Mouse (Mus musculus) hindbrain, embryonic 16.5 days (tissue): Measurements from ENCODE around the gene Rab43. TPM values are rescaled to one million over a fixed set of nuclear protein-coding genes. Genes with fewer than 3 reads are reported as not detected.

Experiments
- ATAC-seq: fragments of 200-750 bp; cut with Nextera tagmentation; 2 replicates; pipeline ENCODE4 v1.8.0; 2017; ENCODE audit warnings: moderate TSS enrichment, moderate library complexity
- H3K27ac ChIP-seq: fragments of 300-500 bp; sonication (generic); 2 replicates; pipeline ENCODE4 v1.5.1; 2014; ENCODE audit warnings: low read depth, mild to moderate bottlenecking, control low read depth, low read length, moderate library complexity
- H3K27me3 ChIP-seq: fragments of 300-500 bp; sonication (generic); replicated peaks from 2 replicates; pipeline ENCODE4 v1.6.1; 2014; ENCODE audit warnings: low read length; ENCODE audit not compliant: control insufficient read depth, insufficient read depth
- H3K36me3 ChIP-seq: fragments of 300-500 bp; sonication (generic); 2 replicates; pipeline ENCODE4 v1.6.1; 2014; ENCODE audit warnings: mild to moderate bottlenecking, low read length, moderate library complexity, mixed read lengths; ENCODE audit not compliant: control insufficient read depth, insufficient read depth
- H3K4me1 ChIP-seq: fragments of 300-500 bp; sonication (generic); 2 replicates; pipeline ENCODE4 v1.6.1; 2014; ENCODE audit warnings: low read depth, low read length; ENCODE audit not compliant: control insufficient read depth, insufficient read depth
- H3K4me2 ChIP-seq: fragments of 300-500 bp; sonication (generic); 2 replicates; pipeline ENCODE4 v1.6.1; 2014; ENCODE audit warnings: mild to moderate bottlenecking, low read length, control low read depth, moderate library complexity
- H3K4me3 ChIP-seq: fragments of 300-500 bp; sonication (generic); 2 replicates; pipeline ENCODE4 v1.5.1; 2014; ENCODE audit warnings: mild to moderate bottlenecking, low read length, control low read depth, moderate library complexity
- H3K9ac ChIP-seq: fragments of 300-500 bp; sonication (generic); 2 replicates; pipeline ENCODE4 v1.6.1; 2014; ENCODE audit warnings: low read depth, mild to moderate bottlenecking, control low read depth, low read length, moderate library complexity
- H3K9me3 ChIP-seq: fragments of 300-500 bp; sonication (generic); 2 replicates; pipeline ENCODE4 v1.6.1; 2014; ENCODE audit warnings: mild to moderate bottlenecking, low read length, moderate library complexity; ENCODE audit not compliant: control insufficient read depth
- WGBS: fragments of 180-500 bp; shearing (Covaris S2); extraction: QIAGEN DNeasy Blood & Tissue Kit; methylation state at CpG from one replicate; pipeline ENCODE4 v1.1.7; 2014; 5-methylcytosine and 5-hydroxymethylcytosine counted together
- polyA plus RNA-seq: library from polyadenylated mRNA; unstranded; fragments of >200 nt; fragmentation: Nextera tagmentation; extraction: Ambion mirVana; gene quantifications from 2 replicates; pipeline ENCODE4 v1.2.1, GENCODE M21; 2015

The Rab43 gene
- 9.4 and 11.7 TPM in 2 replicates for polyA plus RNA-seq

DNA sequence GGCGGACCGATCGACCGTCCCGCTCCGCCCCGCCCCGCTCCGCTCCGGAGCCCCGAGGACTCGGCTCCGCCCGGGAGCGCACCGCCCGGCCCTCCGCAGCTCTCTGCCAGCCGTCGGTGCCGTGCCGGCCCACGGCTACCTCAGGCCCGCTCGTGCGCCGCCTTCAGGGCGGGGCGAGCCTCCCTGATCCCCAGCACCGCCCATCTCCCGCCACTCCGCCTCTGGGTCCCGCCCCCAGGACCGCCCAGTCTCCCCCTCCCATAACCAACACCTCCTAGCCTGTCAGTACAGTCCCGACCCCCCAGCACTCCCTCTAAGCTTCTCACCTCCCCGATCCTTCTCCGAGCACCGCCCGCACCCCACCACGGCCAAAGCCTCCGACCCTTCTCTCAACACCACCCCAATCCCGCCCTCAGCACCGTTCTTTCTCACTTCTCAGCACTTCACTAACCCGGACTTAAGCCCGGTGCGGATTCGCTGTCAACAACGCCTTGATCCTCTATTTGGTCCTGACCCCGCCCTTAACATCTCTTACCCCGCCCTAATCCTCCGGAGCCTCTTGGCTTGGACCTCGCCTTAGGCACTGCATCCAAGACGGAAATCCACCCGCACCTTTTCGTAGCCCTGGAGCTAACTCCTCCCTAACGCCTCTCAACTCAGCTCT is at the start of gene Rab43:
Rab43 (minus strand) TSS at position 490 of the 664 bp plus-strand sequence.
- Histone ChIP-seq H3K9ac (peak within 1 kb of the TSS; percentile 85), H3K27ac (peak within 1 kb of the TSS; percentile 80), H3K4me3 (peak within 1 kb of the TSS; percentile 86), H3K36me3 (0 out of 2 replicates have a peak, but pooled peaks cover 2% of the 10 kb centered on the region), H3K4me1 (peaks cover 10% of the 10 kb centered on the region), H3K4me2 (peak within 1 kb of the TSS; percentile 95), H3K27me3 (no peaks in the 10 kb centered on the region), H3K9me3 (no peaks in the 10 kb centered on the region)
- under 1% methylated on average over 40 of the region's 56 CpGs for WGBS
- peak; percentile 98 for ATAC-seq

DNA sequence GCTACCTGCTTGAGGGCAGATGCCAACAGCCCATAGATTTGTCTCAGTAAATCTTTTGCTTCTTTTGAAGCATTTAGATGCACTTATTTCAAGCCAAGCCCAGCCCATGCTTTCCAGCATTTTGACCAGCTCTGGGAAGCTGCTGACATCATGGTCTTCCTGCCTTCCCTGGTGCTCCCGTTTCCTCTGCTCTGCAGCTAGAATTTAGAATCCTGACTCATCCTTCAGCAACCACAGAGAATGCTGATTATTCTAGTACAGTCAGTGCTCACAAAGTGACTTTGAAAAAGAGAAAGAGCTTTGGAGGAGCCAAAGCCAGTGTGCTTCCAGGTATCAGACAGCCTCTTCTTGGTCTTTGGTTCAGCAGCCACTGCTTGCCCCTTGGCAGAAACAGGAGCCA is 45.1 kb upstream of the Rab43 start:
- H3K36me3 ChIP-seq: no peaks in the 10 kb centered on the region
- no peaks in the 10 kb centered on the region for H3K27me3 ChIP-seq
- no peak overlapping the region for H3K9ac ChIP-seq
- H3K4me3 ChIP-seq: no peak overlapping the region
- no peaks in the 10 kb centered on the region for H3K4me1 ChIP-seq
- H3K4me2 ChIP-seq: no peak overlapping the region
- 66% methylated on average over 1 of the region's 1 CpGs for WGBS
- H3K27ac ChIP-seq: no peak overlapping the region
- ATAC-seq: no peak
- no peaks in the 10 kb centered on the region for H3K9me3 ChIP-seq

DNA sequence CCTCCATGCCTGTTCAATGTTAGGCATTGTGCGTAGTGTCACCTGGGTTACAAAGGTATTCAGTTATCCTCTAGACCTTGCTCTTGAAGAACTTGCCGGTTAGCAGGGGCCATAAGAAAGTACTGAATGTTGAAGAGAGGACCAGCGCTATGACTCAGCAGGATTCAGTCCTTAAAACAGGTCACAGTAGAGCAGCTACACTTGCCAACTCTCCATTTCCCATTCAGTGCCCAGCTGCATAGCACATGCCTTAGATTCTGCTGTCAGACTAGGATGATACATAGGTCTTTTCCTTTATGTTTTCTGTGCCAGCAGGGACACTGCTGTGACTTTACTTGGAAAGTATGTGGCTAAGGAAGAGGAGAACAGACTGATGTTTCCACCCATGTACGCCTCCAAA is 41.5 kb upstream of the Rab43 start:
- 87% methylated on average over 4 of the region's 4 CpGs for WGBS
- H3K27me3 ChIP-seq: no peaks in the 10 kb centered on the region
- ATAC-seq: no peak
- H3K27ac ChIP-seq: no peak overlapping the region
- H3K4me2 ChIP-seq: no peak overlapping the region
- H3K9me3 ChIP-seq: no peaks in the 10 kb centered on the region
- H3K36me3 ChIP-seq: no peaks in the 10 kb centered on the region
- no peak overlapping the region for H3K4me3 ChIP-seq
- H3K4me1 ChIP-seq: peaks cover 11% of the 10 kb centered on the region
- no peak overlapping the region for H3K9ac ChIP-seq

DNA sequence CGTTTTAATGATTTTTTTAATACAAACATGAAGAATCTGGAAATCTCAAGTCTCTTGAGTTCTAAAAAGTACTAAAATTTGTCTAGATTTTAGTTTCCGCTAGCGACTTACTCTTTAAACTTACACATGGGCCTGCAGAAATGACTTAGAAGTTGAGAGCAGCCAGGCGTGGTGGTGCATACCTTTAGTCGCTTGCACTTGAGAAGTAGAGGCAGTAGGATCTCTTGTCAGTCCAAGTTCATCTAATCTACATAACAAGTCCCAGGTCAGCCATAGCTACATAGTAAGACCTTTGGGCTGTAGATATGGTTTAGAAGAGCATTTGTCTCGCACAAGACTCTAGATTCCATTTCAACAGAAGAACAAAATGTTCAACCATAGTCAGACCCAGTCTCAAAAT is 39.9 kb upstream of the Rab43 start:
- ATAC-seq: no peak
- Histone ChIP-seq H3K9me3 (no peaks in the 10 kb centered on the region), H3K27me3 (no peaks in the 10 kb centered on the region), H3K9ac (no peak overlapping the region), H3K4me3 (no peak overlapping the region), H3K36me3 (no peaks in the 10 kb centered on the region), H3K4me2 (no peak overlapping the region; the same call in 1 of the 2 replicates), H3K4me1 (peaks cover 24% of the 10 kb centered on the region), H3K27ac (no peak overlapping the region)
- WGBS: 89% methylated on average over 6 of the region's 6 CpGs

DNA sequence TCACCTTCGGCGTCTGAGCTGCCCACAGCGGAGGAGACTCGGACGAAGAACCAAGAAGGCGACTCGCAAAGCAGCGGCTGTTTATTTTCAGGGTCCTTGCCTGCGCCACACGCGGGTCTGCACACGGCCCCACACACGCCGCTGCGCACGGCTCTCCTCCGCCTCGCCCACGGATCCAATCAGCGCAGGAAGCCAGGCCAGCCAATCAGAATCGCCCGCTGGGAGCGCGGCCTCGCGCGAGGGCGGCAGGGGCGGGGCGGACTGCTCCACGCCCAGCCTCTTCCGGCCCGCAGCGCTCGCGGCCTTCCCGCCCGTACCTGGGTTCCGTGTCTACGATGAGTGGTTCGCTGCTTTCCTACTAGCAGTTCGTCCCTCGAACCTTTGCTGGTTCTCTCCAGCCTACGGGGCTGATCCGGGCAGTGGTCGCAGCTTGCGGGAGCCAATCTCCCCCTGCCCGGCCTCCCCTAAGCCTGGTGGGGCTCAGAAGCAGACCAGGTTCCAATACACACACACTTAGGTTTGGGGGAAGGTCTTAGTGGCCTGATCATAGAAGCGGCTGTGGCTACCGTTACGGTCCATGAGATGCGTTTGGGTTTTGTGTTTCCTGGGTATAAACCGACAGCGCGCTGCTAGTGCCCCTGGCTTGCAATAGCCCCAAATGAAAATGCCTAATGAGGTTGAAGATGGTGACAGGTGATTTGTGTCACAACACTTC is 39.1 kb upstream of the Rab43 start, which contains the start of gene Cnbp:
Cnbp (minus strand) TSS at position 207 of the 715 bp plus-strand sequence.
- H3K27me3 ChIP-seq: no peaks in the 10 kb centered on the region
- peak within 1 kb of the TSS; percentile 65 for H3K4me3 ChIP-seq
- peaks cover 26% of the 10 kb centered on the region for H3K4me1 ChIP-seq
- ATAC-seq: peak; percentile 99
- no peaks in the 10 kb centered on the region for H3K9me3 ChIP-seq
- H3K36me3 ChIP-seq: no peaks in the 10 kb centered on the region
- H3K9ac ChIP-seq: peak within 1 kb of the TSS; percentile 98
- H3K27ac ChIP-seq: peak within 1 kb of the TSS; percentile 85
- H3K4me2 ChIP-seq: peak within 1 kb of the TSS; percentile 93
- under 1% methylated on average over 55 of the region's 55 CpGs for WGBS

DNA sequence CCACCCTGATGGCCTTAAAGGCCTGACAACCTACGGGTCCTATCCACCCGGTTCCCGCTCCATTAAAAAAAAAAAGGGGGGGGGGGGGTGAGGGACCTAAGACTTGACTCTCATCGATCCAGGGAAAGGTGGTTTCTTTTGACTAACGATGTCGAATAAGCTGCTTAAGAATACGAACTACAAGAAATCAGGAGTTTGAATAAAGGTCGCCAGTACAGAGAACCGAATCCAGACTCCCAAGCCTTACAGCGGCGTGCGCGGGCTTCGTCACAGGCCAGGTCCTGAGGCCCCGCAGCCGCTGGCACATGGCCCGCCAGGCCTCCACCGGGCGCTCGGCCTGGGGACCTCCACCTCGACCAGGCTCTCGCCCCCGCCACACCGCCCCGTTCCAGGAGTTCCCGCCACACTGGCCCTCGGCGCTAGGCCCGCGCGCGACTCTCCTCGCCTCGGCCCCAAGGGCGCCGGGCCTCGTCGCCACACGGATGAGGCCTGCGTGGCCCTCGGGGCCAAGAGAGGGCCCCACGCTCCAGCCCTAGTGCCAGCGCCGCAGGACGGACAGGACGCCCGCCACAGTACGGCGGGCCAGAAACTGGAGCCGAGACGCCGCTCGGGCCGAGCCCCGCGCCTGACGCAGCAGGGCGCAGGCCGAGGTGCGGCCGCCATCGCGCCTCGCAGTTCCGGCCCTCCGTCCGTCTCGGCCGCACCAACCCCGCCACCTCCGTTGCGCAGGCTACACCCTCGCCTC is 38.4 kb upstream of the Rab43 start:
- Histone ChIP-seq H3K27ac (peak overlapping the region; percentile 85), H3K4me2 (peak overlapping the region; percentile 88), H3K4me3 (peak overlapping the region; percentile 65), H3K9ac (peak overlapping the region; percentile 75), H3K27me3 (no peaks in the 10 kb centered on the region), H3K36me3 (peaks cover under 1% of the 10 kb centered on the region), H3K4me1 (peaks cover 26% of the 10 kb centered on the region), H3K9me3 (no peaks in the 10 kb centered on the region)
- ATAC-seq: peak; percentile 75
- 0% methylated on average over 56 of the region's 73 CpGs for WGBS

DNA sequence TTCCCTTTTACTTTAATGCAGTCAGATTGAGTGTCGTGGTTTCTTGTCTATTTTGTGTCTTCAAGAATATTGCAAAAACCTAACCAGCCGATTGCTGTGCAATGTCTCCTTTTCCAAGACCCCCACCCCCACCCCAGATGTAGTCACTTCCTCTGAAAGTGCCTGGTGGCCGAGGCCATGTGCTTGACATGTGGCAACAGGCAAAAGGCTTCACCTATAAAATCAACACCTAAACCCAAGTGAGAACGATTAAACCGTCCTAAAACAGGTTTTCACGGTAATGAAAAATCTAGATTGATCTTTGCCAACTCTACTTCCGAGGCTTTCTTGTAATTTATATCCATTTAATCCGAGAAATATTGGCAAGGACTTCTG is 37.8 kb upstream of the Rab43 start:
- H3K27me3 ChIP-seq: no peaks in the 10 kb centered on the region
- ATAC-seq: no peak
- H3K9me3 ChIP-seq: no peaks in the 10 kb centered on the region
- peak overlapping the region; percentile 75 for H3K9ac ChIP-seq
- no peak overlapping the region for H3K27ac ChIP-seq
- H3K36me3 ChIP-seq: peaks cover 6% of the 10 kb centered on the region
- H3K4me1 ChIP-seq: peaks cover 26% of the 10 kb centered on the region
- 1% methylated on average over 8 of the region's 8 CpGs for WGBS
- peak overlapping the region; percentile 88 for H3K4me2 ChIP-seq
- H3K4me3 ChIP-seq: peak overlapping the region; percentile 65

DNA sequence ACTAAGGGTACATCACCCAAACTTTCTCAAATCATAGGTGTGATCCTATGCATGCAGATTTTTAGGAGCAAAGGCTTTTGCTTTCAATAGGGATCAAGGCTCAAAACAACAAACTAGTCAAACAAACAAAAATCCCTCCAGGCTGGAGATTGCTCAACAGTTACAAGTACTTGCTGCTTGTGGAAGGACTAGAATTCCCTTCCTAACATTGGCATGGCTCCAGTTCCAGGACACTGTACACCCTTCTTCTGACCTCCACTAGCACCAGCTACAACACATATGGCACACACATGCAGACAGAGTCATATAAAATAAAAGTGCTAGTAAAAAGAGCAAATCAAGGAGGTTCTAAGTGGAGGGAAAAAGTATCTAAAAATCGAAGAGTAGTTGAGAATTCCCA is 34.8 kb upstream of the Rab43 start:
- peaks cover 30% of the 10 kb centered on the region for H3K36me3 ChIP-seq
- 87% methylated on average over 1 of the region's 1 CpGs for WGBS
- no peak overlapping the region for H3K27ac ChIP-seq
- peak overlapping the region; percentile 13; the same call in 1 of the 2 replicates for H3K9ac ChIP-seq
- H3K4me3 ChIP-seq: no peak overlapping the region
- no peak for ATAC-seq
- peaks cover 26% of the 10 kb centered on the region for H3K4me1 ChIP-seq
- H3K27me3 ChIP-seq: no peaks in the 10 kb centered on the region
- H3K4me2 ChIP-seq: no peak overlapping the region
- H3K9me3 ChIP-seq: no peaks in the 10 kb centered on the region
